Mouse (Mus musculus) left cerebral cortex, postnatal 36 days (tissue): ENCODE results near the gene Trim30b. TPM values are rescaled to one million over a fixed set of nuclear protein-coding genes. Genes with fewer than 3 reads are reported as not detected.
"Not testable (repeated sequence)": the region's sequence is repeated elsewhere in the genome, so short reads cannot be mapped to it uniquely, and the experiment has no call there.

Experiments used
- DNase-seq, 2 experiments: peaks; one replicate each; pipeline ENCODE4 v3.0.0; 2021 to 2022; ENCODE audit warnings: low spot score in 2 of 2, mixed read lengths in 1 of 2
- intact Hi-C: fragments of 180-260 bp; cut with DNase I; formaldehyde crosslinking; loops from one replicate; pipeline ENCODE4 v1.15.1; 2025
- total RNA-seq, 2 experiments: library from RNA; stranded (reverse); gene quantifications; 2 replicates each; pipeline ENCODE4 v1.2.3; 2021

Trim30b gene
- not detected for total RNA-seq

GRCm38 (mm10) chr7:104369736-104370414, at the start of gene Trim30b:
TSS of gene Trim30b (minus strand) at chr7:104369884.
- no peak for DNase-seq
- intact Hi-C loops: no loop called here

GRCm38 (mm10) chr7:104404460-104404950, 34.8 kb upstream of the Trim30b start:
- intact Hi-C loops: no loop called here

GRCm38 (mm10) chr7:104401140-104401539, 31.5 kb upstream of the Trim30b start:
- DNase-seq: no peak
- intact Hi-C loops: no loop called here

More at GRCm38 (mm10) chr7:104404460-104404950, 34.8 kb upstream of the Trim30b start:
- no peak for DNase-seq

- DNase-seq: no peak
- intact Hi-C loops: no loop called here
These were observed 31.0 kb upstream of the Trim30b start, which contains the start of gene Trim30c for GRCm38 (mm10) chr7:104400698-104401097. TSS of gene Trim30c (minus strand) at chr7:104400837.

GRCm38 (mm10) chr7:104398492-104398891, 28.8 kb upstream of the Trim30b start:
- no peak for DNase-seq
- intact Hi-C loops: no loop called here

- intact Hi-C loops: no loop called here
- DNase-seq: no peak
These were observed 3.3 kb downstream of the Trim30b start for GRCm38 (mm10) chr7:104366339-104366738.

GRCm38 (mm10) chr7:104353600-104353967, 16.1 kb downstream of the Trim30b start:
- intact Hi-C loops: no loop called here
- no peak for DNase-seq

GRCm38 (mm10) chr7:104352717-104353599, 16.7 kb downstream of the Trim30b start, which contains the start of gene Trim12c:
TSS of gene Trim12c (minus strand) at chr7:104353362.
- intact Hi-C loops: no loop called here
- peak; percentile 3 to 4 for DNase-seq

GRCm38 (mm10) chr7:104348043-104348442, 21.6 kb downstream of the Trim30b start:
- DNase-seq, intact Hi-C loops: not testable (repeated sequence)

GRCm38 (mm10) chr7:104340744-104341143, 28.9 kb downstream of the Trim30b start:
- intact Hi-C loops: not testable (repeated sequence)

GRCm38 (mm10) chr7:104335547-104335946, 34.1 kb downstream of the Trim30b start:
- intact Hi-C loops, DNase-seq: not testable (repeated sequence)

More at GRCm38 (mm10) chr7:104340744-104341143, 28.9 kb downstream of the Trim30b start:
- DNase-seq: not testable (repeated sequence)

- intact Hi-C loops, DNase-seq: not testable (repeated sequence)
These were observed 40.5 kb downstream of the Trim30b start, which contains the start of gene Trim34b for GRCm38 (mm10) chr7:104329171-104329570. TSS of gene Trim34b (plus strand) at chr7:104329471.

- intact Hi-C loops: no loop called here
- DNase-seq: no peak
These were observed 47.7 kb downstream of the Trim30b start for GRCm38 (mm10) chr7:104322028-104322427.

GRCm38 (mm10) chr7:104315369-104316080, 54.2 kb downstream of the Trim30b start, which contains the start of gene Trim12a:
TSS of gene Trim12a (minus strand) at chr7:104315466.
- intact Hi-C loops: not testable (repeated sequence)

GRCm38 (mm10) chr7:104314796-104315353, 54.8 kb downstream of the Trim30b start:
- intact Hi-C loops: no loop called here
- DNase-seq: no peak

More at GRCm38 (mm10) chr7:104315369-104316080, 54.2 kb downstream of the Trim30b start, which contains the start of gene Trim12a:
- DNase-seq: not testable (repeated sequence)
